Mouse (Mus musculus) layer of hippocampus, postnatal 25 days (tissue): Measurements from ENCODE around the gene Azin2. TPM values are rescaled to one million over a fixed set of nuclear protein-coding genes. Genes with fewer than 3 reads are reported as not detected.

Experiments used
- total RNA-seq, 2 experiments: library from RNA; stranded (reverse); gene quantifications; 2 replicates each; pipeline ENCODE4 v1.2.3; 2021

Azin2 gene
- total RNA-seq, 2 experiments from 2014 or later, result 40.7 to 41.8 TPM

Other genes with a start within 250 kb of the Azin2 start
- under 1 TPM; 0.12 to 0.14 TPM for gene A3galt2, start 207.1 kb downstream of the Azin2 start, total RNA-seq
- 10 to 100 TPM; 24.7 to 33.8 TPM for gene Zfp362, start 156.4 kb downstream of the Azin2 start, total RNA-seq
- 10 to 100 TPM; 15.1 to 16.2 TPM for gene Trim62, start 78.9 kb downstream of the Azin2 start, total RNA-seq
- gene Ak2, start 29.5 kb upstream of the Azin2 start, total RNA-seq, result 10 to 100 TPM; 27.7 to 30.9 TPM
- 10 to 100 TPM; 48.1 to 49.7 TPM for gene Rnf19b, start 95.8 kb upstream of the Azin2 start, total RNA-seq
- not detected for gene Tmem54, start 143.1 kb upstream of the Azin2 start, total RNA-seq
- 1,000 to 10,000 TPM; 2,567 to 2,613 TPM for gene Hpca, start 159.6 kb upstream of the Azin2 start, total RNA-seq
- gene Fndc5, start 174.6 kb upstream of the Azin2 start, total RNA-seq, result 10 to 100 TPM; 85.1 to 86.0 TPM
- 10 to 100 TPM; 32.5 to 35.2 TPM for gene S100pbp, start 227.3 kb upstream of the Azin2 start, total RNA-seq
- 10 to 100 TPM; 85.0 to 85.9 TPM for gene Yars, start 227.3 kb upstream of the Azin2 start, total RNA-seq